In the genomic region with DNA sequence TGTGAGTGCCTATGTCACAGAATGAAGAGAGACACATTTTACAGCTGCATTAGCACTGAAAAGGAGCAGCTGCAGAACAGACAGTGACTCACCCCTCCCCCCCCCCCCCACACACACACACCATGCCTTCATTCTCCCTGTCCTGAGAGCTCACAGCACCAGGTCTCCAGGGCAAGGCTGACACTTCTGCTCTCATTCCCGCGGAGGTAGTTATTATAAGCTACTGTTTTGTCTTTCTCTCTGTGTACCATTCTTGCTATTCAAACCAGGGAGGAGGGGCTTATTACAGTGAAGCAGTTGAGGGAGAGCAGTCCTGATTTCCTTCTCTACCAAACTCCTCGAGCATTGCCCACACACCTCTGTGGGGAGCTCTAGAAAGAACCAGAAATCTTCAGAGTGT, we compare ENCODE assay signal across 1 mouse cellular context.
TF ChIP-seq lines count a peak whose summit lies in the region.

No protein-coding gene starts in this region.

TF ChIP-seq in C2C12, 6 proteins besides CTCF, POLR2A, EP300 and RAD21 (continued from another document):
- no peak for TF ChIP-seq FOSL1 (IDR thresholded peaks at IDR 0.05; ENCODE audit: insufficient read depth, low read length, poor library complexity, severe bottlenecking)
